Mouse (Mus musculus) heart, adult 2 months (tissue): ENCODE measurements around the gene Sf1.

Source experiments
- CTCF ChIP-seq: fragments of 200-600 bp; IDR thresholded peaks from 2 replicates; pipeline ENCODE4 v1.8.1; 2022; ENCODE audit warnings: antibody characterized with exemption, mild to moderate bottlenecking, moderate library complexity
- EP300 ChIP-seq: fragments of 200-500 bp; IDR thresholded peaks from 2 replicates; pipeline ENCODE4 v1.6.1; 2011; ENCODE audit warnings: low read depth, low read length, control low read depth; ENCODE audit not compliant: insufficient read depth
- POLR2A ChIP-seq: fragments of 200-500 bp; IDR thresholded peaks from 2 replicates; pipeline ENCODE4 v1.6.1; 2011; ENCODE audit warnings: mild to moderate bottlenecking, low read depth, low read length, control low read depth; ENCODE audit not compliant: insufficient read depth

DNA sequence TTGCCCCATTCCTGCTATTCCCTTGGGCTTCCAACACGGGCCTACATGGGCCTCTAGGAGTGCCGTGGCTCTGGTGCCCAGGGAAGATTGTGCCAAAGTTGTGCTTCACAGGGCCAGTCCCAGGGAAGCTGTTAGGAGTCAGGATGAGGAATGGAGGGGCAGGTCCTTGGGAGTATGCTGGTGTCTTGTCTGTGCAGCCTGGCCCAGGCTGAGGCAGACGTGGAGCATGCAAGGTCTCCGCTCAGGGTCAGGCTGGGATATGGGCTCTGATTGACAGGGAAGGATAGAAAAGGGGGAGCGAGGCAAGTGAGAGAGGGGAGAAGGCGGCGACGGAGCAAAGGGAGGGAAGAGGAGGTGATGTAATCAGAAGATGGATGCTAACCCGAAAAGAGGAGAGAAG lies 38.7 kb upstream of the Sf1 start:
- TF ChIP-seq POLR2A: no peak
- TF ChIP-seq CTCF: no peak
- no peak for TF ChIP-seq EP300
